Mouse (Mus musculus): ENCODE measurements around the gene Adrm1. TPM values are rescaled to one million over a fixed set of nuclear protein-coding genes. Genes with fewer than 3 reads are reported as not detected.

Adrm1 gene
- polyA plus RNA-seq, 1 experiment = 114 TPM

DNA sequence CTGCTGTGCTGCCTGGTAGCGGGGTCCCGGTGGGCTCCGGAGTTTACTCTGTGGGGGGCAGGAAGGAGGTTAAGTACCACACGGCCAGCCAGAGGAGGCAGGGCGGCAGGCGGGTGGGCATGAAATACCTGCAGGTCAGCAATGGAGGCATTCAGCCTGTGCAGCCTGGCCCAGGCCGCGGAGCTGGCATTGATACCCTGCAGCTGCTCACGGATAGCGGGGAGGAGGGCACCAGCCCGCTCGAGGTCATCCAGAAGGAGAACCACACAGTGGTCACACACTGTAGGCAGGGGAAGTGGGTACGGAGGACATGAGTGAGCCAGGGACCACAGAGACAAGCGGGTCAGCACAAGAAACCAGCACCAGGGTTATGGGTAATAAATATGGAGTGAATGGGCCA, 14.4 kb downstream of the Adrm1 start:
- Histone ChIP-seq H3K27me3 (ENCODE audit: control insufficient read depth, insufficient read depth, low read length) (no peaks in the 10 kb centered on the region), H3K4me1 (ENCODE audit: control insufficient read depth, insufficient read depth, low read length) (peaks cover 8% of the 10 kb centered on the region), H3K4me3 (replicated peaks; ENCODE audit: insufficient read depth, low read depth, low read length) (no peak overlapping the region), H3K27ac (ENCODE audit: insufficient read depth, low read length) (no peak overlapping the region)
- DNase-seq = no peak
- no peak for TF ChIP-seq POLR2A (IDR thresholded peaks at IDR 0.05; ENCODE audit: borderline replicate concordance, insufficient read depth, low read length)
- no peak for TF ChIP-seq CTCF (IDR thresholded peaks at IDR 0.05; ENCODE audit: borderline replicate concordance, insufficient read depth, low read depth, low read length)
- 60% methylated on average over 14 of the region's 14 CpGs for WGBS

- H3K4me3 ChIP-seq (replicated peaks; ENCODE audit: insufficient read depth, low read depth, low read length) = no peak overlapping the region
- peaks cover 3% of the 10 kb centered on the region for H3K4me1 ChIP-seq (ENCODE audit: control insufficient read depth, insufficient read depth, low read length)
- WGBS = 79% methylated on average over 11 of the region's 11 CpGs
- no peaks in the 10 kb centered on the region for H3K27me3 ChIP-seq (ENCODE audit: control insufficient read depth, insufficient read depth, low read length)
- TF ChIP-seq CTCF (IDR thresholded peaks at IDR 0.05; ENCODE audit: borderline replicate concordance, insufficient read depth, low read depth, low read length) = no peak
- TF ChIP-seq POLR2A (IDR thresholded peaks at IDR 0.05; ENCODE audit: borderline replicate concordance, insufficient read depth, low read length) = no peak
- DNase-seq = no peak
- no peak overlapping the region for H3K27ac ChIP-seq (ENCODE audit: insufficient read depth, low read length)
Measured at GRCm38 (mm10) chr2:180187362-180187761, 16.1 kb downstream of the Adrm1 start.

GRCm38 (mm10) chr2:180196610-180197322, 25.5 kb downstream of the Adrm1 start:
- TF ChIP-seq CTCF (IDR thresholded peaks at IDR 0.05; ENCODE audit: borderline replicate concordance, insufficient read depth, low read depth, low read length) (no peak), POLR2A (IDR thresholded peaks at IDR 0.05; ENCODE audit: borderline replicate concordance, insufficient read depth, low read length) (no peak)
- Histone ChIP-seq H3K27me3 (ENCODE audit: control insufficient read depth, insufficient read depth, low read length) (no peaks in the 10 kb centered on the region), H3K4me3 (replicated peaks; ENCODE audit: insufficient read depth, low read depth, low read length) (no peak overlapping the region), H3K27ac (ENCODE audit: insufficient read depth, low read length) (no peak overlapping the region), H3K4me1 (ENCODE audit: control insufficient read depth, insufficient read depth, low read length) (0 out of 2 replicates have a peak, but pooled peaks cover 4% of the 10 kb centered on the region)
- WGBS = 76% methylated on average over 12 of the region's 12 CpGs
- DNase-seq = no peak

GRCm38 (mm10) chr2:180197323-180198037, 26.2 kb downstream of the Adrm1 start:
- no peak overlapping the region for H3K4me3 ChIP-seq (replicated peaks; ENCODE audit: insufficient read depth, low read depth, low read length)
- H3K4me1 ChIP-seq (ENCODE audit: control insufficient read depth, insufficient read depth, low read length) = peaks cover 11% of the 10 kb centered on the region; the same call in 1 of the 2 replicates
- no peak for DNase-seq
- no peaks in the 10 kb centered on the region for H3K27me3 ChIP-seq (ENCODE audit: control insufficient read depth, insufficient read depth, low read length)
- 74% methylated on average over 10 of the region's 10 CpGs for WGBS
- H3K27ac ChIP-seq (ENCODE audit: insufficient read depth, low read length) = no peak overlapping the region
- no peak for TF ChIP-seq CTCF (IDR thresholded peaks at IDR 0.05; ENCODE audit: borderline replicate concordance, insufficient read depth, low read depth, low read length)
- no peak for TF ChIP-seq POLR2A (IDR thresholded peaks at IDR 0.05; ENCODE audit: borderline replicate concordance, insufficient read depth, low read length)

DNA sequence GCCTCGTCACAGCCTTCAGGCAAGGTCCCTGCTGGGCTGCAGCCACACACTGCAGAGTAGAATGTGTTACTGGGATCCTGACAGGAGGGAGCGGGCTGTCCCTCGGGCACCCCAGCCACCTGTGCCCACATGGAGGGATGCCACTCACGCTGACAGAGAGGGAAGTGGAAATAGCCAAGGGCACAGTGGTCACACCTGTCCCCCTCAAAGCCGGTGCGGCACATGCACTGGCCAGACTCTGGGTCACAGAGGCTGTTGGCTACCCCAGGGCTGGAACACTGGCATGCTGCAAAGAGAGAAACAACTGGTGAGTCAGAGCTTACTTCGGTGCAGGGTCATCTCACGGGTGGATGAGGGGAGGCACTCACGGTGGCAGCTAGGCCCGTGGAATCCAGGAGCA, 27.5 kb downstream of the Adrm1 start:
- DNase-seq = no peak
- Histone ChIP-seq H3K4me3 (replicated peaks; ENCODE audit: insufficient read depth, low read depth, low read length) (no peak overlapping the region), H3K4me1 (ENCODE audit: control insufficient read depth, insufficient read depth, low read length) (peaks cover 16% of the 10 kb centered on the region), H3K27me3 (ENCODE audit: control insufficient read depth, insufficient read depth, low read length) (no peaks in the 10 kb centered on the region), H3K27ac (ENCODE audit: insufficient read depth, low read length) (no peak overlapping the region)
- WGBS = 48% methylated on average over 10 of the region's 10 CpGs
- no peak for TF ChIP-seq CTCF (IDR thresholded peaks at IDR 0.05; ENCODE audit: borderline replicate concordance, insufficient read depth, low read depth, low read length)
- TF ChIP-seq POLR2A (IDR thresholded peaks at IDR 0.05; ENCODE audit: borderline replicate concordance, insufficient read depth, low read length) = no peak

DNA sequence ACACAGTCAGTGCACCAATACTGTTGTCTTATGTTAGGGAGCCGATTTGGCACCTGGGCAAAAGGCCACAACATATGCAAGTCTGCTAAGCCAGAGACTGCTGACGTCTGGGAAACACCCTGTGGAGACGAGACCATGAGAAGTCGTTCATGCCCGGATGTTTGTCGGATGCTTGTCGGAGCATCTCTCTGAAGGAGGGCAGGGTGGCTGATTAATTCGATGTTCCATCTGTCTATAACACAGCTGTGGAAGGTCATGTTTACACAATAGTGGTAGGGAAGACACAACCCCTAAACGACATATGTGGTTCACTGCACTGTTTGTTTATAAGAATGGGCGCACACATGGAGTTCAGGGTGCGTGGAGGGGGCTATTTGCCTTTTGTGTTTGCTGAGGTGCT, 29.4 kb downstream of the Adrm1 start:
- no peaks in the 10 kb centered on the region for H3K27me3 ChIP-seq (ENCODE audit: control insufficient read depth, insufficient read depth, low read length)
- WGBS = 28% methylated on average over 11 of the region's 11 CpGs
- TF ChIP-seq CTCF (IDR thresholded peaks at IDR 0.05; ENCODE audit: borderline replicate concordance, insufficient read depth, low read depth, low read length) (no peak), POLR2A (IDR thresholded peaks at IDR 0.05; ENCODE audit: borderline replicate concordance, insufficient read depth, low read length) (no peak)
- H3K4me1 ChIP-seq (ENCODE audit: control insufficient read depth, insufficient read depth, low read length) = peaks cover 16% of the 10 kb centered on the region
- H3K27ac ChIP-seq (ENCODE audit: insufficient read depth, low read length) = no peak overlapping the region
- H3K4me3 ChIP-seq (replicated peaks; ENCODE audit: insufficient read depth, low read depth, low read length) = no peak overlapping the region
- DNase-seq = no peak

GRCm38 (mm10) chr2:180201303-180201702, 30.0 kb downstream of the Adrm1 start:
- WGBS = 76% methylated on average over 9 of the region's 9 CpGs
- DNase-seq = no peak
- Histone ChIP-seq H3K27ac (ENCODE audit: insufficient read depth, low read length) (no peak overlapping the region), H3K4me1 (ENCODE audit: control insufficient read depth, insufficient read depth, low read length) (peaks cover 16% of the 10 kb centered on the region), H3K27me3 (ENCODE audit: control insufficient read depth, insufficient read depth, low read length) (no peaks in the 10 kb centered on the region), H3K4me3 (replicated peaks; ENCODE audit: insufficient read depth, low read depth, low read length) (no peak overlapping the region)
- TF ChIP-seq POLR2A (IDR thresholded peaks at IDR 0.05; ENCODE audit: borderline replicate concordance, insufficient read depth, low read length) (no peak), CTCF (IDR thresholded peaks at IDR 0.05; ENCODE audit: borderline replicate concordance, insufficient read depth, low read depth, low read length) (no peak)

- no peak for DNase-seq
- Histone ChIP-seq H3K27me3 (ENCODE audit: control insufficient read depth, insufficient read depth, low read length) (no peaks in the 10 kb centered on the region), H3K4me1 (ENCODE audit: control insufficient read depth, insufficient read depth, low read length) (peaks cover 16% of the 10 kb centered on the region), H3K4me3 (replicated peaks; ENCODE audit: insufficient read depth, low read depth, low read length) (no peak overlapping the region), H3K27ac (ENCODE audit: insufficient read depth, low read length) (no peak overlapping the region)
- WGBS = 50% methylated on average over 14 of the region's 14 CpGs
- TF ChIP-seq POLR2A (IDR thresholded peaks at IDR 0.05; ENCODE audit: borderline replicate concordance, insufficient read depth, low read length) = no peak
- no peak for TF ChIP-seq CTCF (IDR thresholded peaks at IDR 0.05; ENCODE audit: borderline replicate concordance, insufficient read depth, low read depth, low read length)
Measured at GRCm38 (mm10) chr2:180202263-180202662, 31.0 kb downstream of the Adrm1 start.

Measured in cerebellum, adult 2 months (tissue).